In the genomic region with DNA sequence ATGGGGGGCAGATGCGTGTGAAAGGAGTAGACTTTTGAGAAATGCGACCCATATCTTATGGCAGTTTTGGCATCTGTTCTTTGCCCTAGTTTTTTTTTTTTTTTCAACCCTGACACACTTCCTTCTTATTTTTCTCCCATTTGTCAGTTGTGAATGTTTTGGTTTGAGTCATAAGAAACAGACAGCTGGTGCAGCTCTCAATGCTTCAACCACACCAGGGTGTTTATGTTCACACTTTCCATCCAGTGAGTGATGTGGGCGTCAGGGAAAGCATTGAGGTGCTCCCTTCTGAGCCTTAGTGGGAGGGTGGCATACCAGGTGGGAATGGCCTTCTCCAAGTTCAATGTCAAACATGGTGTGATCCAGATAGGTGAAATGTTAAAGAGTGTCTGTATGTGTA, we compare ENCODE assay signal across 16 mouse cellular contexts.
DNase-seq lines count a peak whose midpoint lies in the region; ATAC-seq lines count a peak whose summit lies in the region.
"Had no signal": no experiment of that assay in that cellular context is flagged by ENCODE, and none has a peak within 500 bp of the region (broad histone marks: within the 10 kb centered on the region; RNA-seq: fewer than 3 reads in every experiment).

No protein-coding gene starts in this region.

- WGBS in intestine, embryonic 16.5 days: 73% methylated on average over 3 of the region's 3 CpGs

- no peak for DNase-seq in frontal cortex, postnatal 14 days (ENCODE audit: low spot score in 2 of 2)
- peak; percentile 43 for DNase-seq in right cerebral cortex, adult 18-20 months
- no peak for DNase-seq in right cerebral cortex, postnatal 4 days
- peak; percentile 40 for DNase-seq in thymus, postnatal 14 days
- DNase-seq in gastrocnemius, adult 18-20 months (ENCODE audit: low spot score): no peak
- DNase-seq: cerebellum, adult 11 months; kidney, adult 18-20 months; kidney, postnatal 36 days; lung, embryonic 14.5 days had no signal

- H3K27me3 ChIP-seq in intestine, embryonic 16.5 days (replicated peaks; ENCODE audit: control insufficient read depth, insufficient read depth, low read length): no peaks in the 10 kb centered on the region
- H3K27me3 ChIP-seq: embryonic facial prominence, embryonic 12.5 days; heart, embryonic 15.5 days; limb, embryonic 15.5 days had no signal

- no peak overlapping the region for H3K9ac ChIP-seq in intestine, embryonic 16.5 days (ENCODE audit: low read depth, low read length)
- H3K9ac ChIP-seq: embryonic facial prominence, embryonic 12.5 days; heart, embryonic 15.5 days; limb, embryonic 15.5 days; lung, embryonic 14.5 days had no signal

- no peak overlapping the region for H3K27ac ChIP-seq in intestine, embryonic 16.5 days (ENCODE audit: low read length)
- H3K27ac ChIP-seq: embryonic facial prominence, embryonic 12.5 days; heart, embryonic 15.5 days; limb, embryonic 15.5 days had no signal

- no peak overlapping the region for H3K4me2 ChIP-seq in intestine, embryonic 16.5 days (ENCODE audit: low read depth, low read length)
- H3K4me2 ChIP-seq: embryonic facial prominence, embryonic 12.5 days; heart, embryonic 15.5 days; limb, embryonic 15.5 days; lung, embryonic 14.5 days had no signal

- no peaks in the 10 kb centered on the region for H3K9me3 ChIP-seq in intestine, embryonic 16.5 days (ENCODE audit: control insufficient read depth, low read length)
- H3K9me3 ChIP-seq: embryonic facial prominence, embryonic 12.5 days; G1E; heart, embryonic 15.5 days; limb, embryonic 15.5 days had no signal

- H3K36me3 ChIP-seq in intestine, embryonic 16.5 days (ENCODE audit: control insufficient read depth, insufficient read depth, low read length): no peaks in the 10 kb centered on the region
- H3K36me3 ChIP-seq: embryonic facial prominence, embryonic 12.5 days; G1E; heart, embryonic 15.5 days; limb, embryonic 15.5 days had no signal

- H3K4me3 ChIP-seq in intestine, embryonic 16.5 days (ENCODE audit: low read length): no peak overlapping the region
- H3K4me3 ChIP-seq: embryonic facial prominence, embryonic 12.5 days; heart, embryonic 15.5 days; limb, embryonic 15.5 days had no signal

- no peaks in the 10 kb centered on the region for H3K4me1 ChIP-seq in intestine, embryonic 16.5 days (ENCODE audit: control insufficient read depth, insufficient read depth, low read length)
- H3K4me1 ChIP-seq: embryonic facial prominence, embryonic 12.5 days; heart, embryonic 15.5 days; limb, embryonic 15.5 days had no signal

- peak; percentile 91 for ATAC-seq in frontal cortex, adult (ENCODE audit: low TSS enrichment)
- peak; percentile 74 for ATAC-seq in inflammation-experienced regulatory T-cells, adult 6 months
- ATAC-seq in intestine, embryonic 16.5 days: no peak

Comparison
In these comparisons a context has a peak if more than half of its experiments do, and no peak if none do; other contexts are left out.
1. DNase-seq: peak in right cerebral cortex, adult 18-20 months (single experiment) and thymus, postnatal 14 days (single experiment); none in frontal cortex, postnatal 14 days (0 of 2), right cerebral cortex, postnatal 4 days (single experiment) and gastrocnemius, adult 18-20 months (single experiment).